Mouse (Mus musculus) lung, postnatal 10 days (tissue): ENCODE measurements around the gene Tsacc.
A peak's percentile ranks its signal among the peaks of the same experiment; 100 is the strongest.
"Not testable (repeated sequence)": the region's sequence is repeated elsewhere in the genome, so short reads cannot be mapped to it uniquely, and the experiment has no call there.

Experiments
- DNase-seq: peaks from one replicate; pipeline ENCODE4 v3.0.0; 2021

Gene Tsacc

DNA sequence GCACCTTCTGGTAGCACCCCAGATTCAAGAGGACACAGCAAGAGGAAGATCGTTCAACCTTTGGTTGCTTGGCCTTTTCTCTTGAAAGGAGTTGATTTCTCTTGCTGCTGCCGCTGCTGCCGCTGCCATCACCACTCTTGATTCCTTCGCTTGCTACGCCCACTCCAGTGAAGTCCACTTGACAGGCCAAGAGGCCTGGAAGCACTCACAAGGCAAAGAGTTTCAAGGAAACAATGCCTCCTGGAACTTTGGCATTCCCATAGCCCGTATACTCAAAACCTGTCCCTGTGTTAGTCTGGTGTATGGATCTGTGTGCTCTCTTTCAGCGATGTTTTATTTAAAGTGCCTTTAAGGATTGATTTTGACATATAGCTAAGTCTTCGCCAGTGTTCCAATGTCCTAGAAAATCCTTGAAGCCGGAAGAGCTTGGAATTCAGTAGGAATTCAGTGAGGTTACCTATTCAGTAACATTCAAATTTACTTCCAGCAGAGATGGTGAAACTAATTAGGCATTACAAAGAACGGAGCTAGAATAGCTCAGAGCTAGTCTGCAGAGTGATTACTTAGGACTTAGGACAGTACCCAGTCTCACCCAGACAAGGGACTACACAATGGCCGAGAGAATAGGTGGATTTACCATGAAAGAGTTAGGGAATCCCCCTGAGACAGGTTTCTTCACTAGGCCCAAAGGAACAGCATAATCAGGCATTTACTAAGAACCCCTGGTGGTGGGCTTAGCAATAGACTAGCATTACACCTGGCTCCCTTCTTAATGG lies 15.5 kb downstream of the Tsacc start:
- peak; percentile 68 for DNase-seq

DNA sequence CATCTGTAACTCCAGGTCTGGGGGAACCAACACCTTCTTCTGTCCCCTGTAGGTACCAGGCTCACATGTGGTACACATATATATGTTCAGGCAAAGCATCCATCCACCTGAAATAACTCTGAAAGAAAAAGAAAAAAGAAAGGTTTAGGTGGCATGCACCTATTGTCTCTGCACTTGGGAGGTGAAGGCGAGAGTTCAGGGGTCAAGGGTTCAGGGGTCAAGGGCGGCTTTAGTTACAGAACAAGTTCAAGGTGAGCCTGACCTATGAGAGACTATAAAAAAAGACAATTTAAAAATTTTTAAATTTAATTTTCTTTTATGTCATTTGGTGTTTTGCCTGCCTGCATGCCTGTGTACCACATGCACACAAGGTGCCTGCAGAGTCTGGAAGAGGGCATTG lies 16.8 kb downstream of the Tsacc start:
- DNase-seq = no peak

DNA sequence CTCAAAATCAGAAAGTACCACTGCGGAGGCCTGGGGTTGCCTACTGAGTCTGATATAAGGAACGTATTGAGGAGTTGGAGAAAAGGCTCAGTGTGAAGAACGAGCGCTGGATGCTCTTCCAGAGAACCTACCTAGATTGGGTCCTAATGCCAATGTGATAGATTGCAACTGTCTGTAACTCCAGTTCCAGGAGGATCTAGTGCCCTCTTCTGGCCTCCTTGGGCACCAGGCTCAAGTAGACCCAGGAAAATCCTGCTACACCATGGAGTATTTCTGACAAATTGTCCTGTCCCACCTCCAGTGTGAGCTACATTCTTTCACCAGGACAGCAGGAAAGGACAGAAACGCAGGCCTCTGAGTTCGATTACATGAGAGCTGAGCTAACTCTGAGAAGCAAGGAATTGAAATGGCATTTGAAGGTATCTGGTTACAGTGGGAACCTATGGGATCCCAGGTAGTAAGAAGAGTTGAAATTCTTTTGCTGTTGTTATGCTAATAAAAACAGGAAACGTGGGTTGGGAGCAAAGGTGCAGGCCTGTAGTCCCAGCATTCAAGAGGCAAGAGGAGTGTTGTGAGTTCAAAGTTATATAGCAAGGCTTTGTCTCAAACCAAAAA lies 20.2 kb downstream of the Tsacc start:
- DNase-seq = peak; percentile 45

DNA sequence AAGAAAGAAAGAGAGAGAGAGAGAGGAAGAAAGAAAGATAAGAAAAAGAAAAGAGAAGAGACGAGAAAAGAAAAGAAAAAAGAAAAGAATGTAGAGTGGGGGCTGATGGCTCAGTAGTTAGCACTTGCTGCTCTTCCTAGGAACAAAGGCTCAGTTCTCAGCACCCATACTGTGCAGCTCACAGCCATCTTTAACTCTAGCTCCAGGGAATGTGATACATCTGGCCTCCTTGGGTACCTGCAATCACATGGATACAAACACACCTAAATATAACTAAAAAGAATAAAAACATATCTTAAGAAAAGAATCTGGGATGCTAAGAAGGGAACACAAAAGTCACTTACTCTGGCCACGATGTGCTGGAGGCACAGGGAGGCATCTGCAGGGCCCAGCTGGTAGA lies 20.7 kb downstream of the Tsacc start:
- no peak for DNase-seq

DNA sequence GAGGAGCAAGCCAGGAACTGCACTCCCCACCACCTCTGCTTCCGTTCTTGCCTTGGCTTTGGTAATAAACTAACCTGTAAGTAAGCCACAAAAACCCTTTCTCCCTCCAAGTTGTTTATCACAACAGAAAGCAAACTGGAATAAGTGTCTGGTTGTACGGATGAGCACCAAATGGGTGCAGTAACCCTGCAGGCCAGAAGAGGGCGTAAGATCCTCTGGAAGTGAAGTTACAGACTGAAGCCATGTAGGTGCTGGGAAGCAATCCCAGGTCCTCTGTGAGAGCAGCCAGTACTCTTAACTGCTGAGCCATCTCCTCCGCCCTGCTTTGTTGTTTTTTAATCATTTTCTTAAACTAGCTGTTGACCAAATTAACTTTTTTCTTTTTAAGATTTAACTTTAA lies 22.8 kb downstream of the Tsacc start:
- no peak for DNase-seq

DNA sequence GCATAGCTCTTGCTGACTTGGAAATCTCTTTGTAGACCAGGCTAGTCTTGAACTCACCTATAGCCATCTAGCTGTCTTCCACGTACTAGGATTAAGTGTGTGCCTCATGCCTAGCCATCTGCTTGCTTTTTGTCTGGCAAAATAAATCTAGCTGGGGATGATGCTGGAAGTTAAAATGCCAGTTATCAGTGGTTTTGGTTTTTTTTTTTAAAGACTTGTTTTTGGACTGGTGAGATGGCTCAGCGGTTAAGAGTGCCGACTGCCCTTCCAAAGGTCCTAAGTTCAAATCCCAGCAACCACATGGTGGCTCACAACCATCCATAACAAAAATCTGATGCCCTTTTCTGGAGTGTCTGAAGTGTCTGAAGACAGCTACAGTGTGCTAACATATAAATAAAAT lies 24.9 kb downstream of the Tsacc start:
- no peak for DNase-seq

DNA sequence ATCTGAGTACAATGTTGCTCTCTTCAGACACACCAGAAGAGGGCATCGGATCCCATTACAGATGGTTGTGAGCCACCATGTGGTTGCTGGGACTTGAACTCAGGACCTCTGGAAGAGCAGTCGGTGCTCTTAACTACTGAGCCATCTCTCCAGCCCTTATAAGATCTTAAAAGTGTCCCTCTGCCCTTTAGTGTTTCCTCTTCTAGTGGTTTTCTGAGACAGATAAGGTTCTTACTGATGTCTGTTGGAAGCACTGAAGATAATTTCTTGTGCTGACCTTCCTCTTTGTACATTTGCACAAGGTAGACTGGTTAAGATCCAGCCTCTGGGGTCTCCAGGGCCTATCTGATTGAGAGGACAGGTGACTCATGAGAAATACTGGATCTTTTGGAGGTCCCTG lies 25.5 kb downstream of the Tsacc start:
- not testable (repeated sequence) for DNase-seq

DNA sequence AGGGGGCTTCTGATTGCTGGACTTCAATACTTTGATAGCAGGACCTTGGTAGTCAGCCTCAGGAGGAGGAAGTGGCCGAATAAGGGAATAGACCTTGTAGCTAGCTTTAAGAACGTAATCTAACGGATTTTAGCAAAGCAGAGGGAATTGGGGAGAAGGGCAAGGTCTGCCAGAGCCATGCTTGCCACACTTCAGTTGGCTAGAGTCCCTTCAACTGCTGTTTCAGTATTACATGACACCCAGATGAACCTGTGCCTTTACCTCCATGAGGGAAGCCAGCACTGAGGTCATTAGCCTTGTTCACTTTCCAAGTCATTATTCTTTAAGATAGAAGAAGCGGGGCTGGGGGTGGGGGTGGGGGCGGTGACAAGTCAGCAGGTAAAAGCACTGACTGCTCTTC lies 27.8 kb downstream of the Tsacc start:
- DNase-seq = no peak

DNA sequence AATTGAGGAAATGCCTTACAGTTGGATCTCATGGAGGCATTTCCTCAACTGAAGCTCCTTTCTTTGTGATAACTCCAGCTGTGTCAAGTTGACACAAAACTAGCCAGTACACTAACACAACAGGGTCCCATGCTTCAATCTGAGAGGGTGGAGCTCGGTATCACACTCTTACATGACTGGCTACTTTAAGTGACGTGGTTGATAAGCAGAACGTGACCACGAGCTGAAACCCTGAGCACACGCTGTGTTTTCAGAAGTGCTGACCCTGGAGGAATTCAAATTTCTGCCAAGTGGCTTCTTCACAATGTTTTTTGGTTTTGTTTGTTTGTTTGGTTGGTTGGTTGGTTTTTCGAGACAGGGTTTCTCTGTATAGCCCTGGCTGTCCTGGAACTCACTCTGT lies 28.8 kb downstream of the Tsacc start:
- not testable (repeated sequence) for DNase-seq

DNA sequence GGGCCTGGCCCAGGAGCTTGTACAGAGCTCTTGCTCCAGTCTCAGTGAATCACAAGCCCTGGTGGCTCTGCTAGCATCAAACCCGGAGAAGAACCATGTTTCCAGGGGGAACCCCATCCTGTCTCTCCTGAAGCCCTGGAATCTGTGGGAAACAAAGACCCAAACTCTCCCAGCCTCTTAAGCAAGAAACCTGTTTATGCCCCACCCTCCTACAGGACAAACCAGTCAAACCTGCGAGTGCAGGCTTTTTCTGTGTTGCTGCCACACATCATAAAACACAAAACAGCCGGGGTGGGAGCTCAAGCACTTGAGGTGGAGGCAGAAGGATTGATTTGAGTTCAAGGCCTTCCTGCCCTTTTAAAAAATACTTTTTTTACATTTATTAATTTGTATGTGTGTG lies 34.5 kb downstream of the Tsacc start:
- DNase-seq = no peak

DNA sequence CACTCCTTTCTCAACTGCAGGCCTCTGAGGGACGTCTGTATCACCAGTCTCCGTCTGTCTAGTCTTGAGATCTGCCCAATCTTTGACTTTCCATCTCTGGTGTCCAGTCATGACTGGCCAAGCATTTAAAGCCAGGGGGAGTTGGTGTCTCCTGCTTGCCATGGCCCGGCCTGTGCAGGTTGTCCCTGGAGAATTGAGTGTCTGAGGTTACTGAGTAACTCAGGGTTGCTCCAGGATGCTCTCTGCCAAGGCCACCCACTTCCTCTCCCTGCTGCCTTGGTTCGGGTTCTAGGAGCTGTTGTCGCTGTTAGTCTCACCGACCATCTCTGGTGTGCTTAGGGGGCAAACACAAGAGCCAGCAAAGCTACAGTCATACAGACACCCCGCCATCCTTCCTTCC lies 40.4 kb downstream of the Tsacc start:
- no peak for DNase-seq

DNA sequence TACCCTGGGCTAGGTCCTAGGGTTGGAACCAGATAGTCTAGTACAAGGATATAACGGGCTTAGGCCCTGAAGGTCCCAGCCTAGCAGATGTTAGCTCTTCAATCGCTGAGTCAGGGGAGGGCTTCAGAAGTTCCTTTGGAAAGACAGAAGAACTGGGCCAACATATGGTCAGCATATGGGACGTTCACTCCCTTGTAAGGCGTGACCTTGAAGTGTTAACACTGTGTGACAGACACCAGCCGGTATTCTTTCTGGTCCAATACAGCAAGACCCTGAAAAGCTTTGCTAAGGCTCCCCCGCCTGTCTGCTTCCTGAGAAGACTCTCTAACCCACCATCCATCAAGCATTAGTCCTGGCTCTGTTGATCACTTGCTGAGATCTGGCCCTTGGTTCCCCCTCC lies 40.8 kb downstream of the Tsacc start:
- DNase-seq = no peak

DNA sequence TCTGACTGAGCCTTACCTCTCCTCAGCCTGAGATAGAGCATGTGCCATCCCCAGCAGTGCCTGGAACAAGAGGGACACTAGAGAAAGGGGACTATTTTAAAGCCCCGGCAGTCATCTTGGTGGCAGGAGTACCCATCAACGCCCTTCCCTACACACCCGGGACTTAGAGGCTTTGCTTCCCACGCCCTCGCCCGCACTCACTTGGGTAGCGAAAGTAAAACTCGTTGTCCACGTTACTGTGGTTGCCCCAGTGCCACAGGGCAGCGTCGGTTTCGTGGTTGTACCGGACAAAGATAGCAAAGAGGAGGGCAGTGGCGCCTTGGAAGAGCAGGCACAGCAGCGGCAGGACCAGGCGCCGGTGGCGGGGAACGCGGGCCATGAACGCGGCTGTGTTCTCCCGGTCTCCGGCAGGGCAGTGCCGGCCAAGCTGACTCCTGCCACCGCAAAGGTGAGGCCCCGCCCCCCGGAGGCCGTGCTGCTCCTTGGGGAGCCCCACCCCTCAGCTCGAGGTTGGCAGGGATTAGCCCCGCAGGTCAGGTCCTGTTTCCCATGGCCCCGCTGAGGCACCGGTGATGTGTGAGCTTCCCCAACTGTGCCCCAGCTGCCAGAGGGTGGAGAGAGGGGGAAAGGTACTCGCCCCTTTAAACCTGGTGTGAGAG lies 42.4 kb downstream of the Tsacc start, which contains the start of gene Rhbg:
Rhbg (minus strand) TSS at position 442 of the 659 bp plus-strand sequence.
- DNase-seq = peak; percentile 72

DNA sequence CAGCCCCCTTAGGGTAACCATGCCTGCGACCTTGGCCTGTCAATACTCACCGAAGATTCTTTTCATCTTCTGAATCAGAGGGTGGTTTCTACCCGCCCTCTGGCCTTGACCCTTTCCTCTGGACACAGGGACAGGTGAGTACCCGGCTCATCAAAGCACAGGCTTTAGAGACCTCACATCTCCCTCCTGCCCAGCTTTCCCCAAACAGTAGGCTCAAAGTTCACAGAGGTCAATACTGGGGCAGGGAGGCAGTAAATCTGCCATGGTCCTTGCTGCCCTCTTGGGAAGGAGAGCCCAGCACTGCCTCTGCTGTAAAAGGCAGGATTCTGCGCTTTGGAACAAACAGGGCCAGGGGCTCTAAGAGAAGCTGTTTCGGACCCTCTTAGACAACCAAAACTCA lies 44.1 kb downstream of the Tsacc start:
- no peak for DNase-seq

DNA sequence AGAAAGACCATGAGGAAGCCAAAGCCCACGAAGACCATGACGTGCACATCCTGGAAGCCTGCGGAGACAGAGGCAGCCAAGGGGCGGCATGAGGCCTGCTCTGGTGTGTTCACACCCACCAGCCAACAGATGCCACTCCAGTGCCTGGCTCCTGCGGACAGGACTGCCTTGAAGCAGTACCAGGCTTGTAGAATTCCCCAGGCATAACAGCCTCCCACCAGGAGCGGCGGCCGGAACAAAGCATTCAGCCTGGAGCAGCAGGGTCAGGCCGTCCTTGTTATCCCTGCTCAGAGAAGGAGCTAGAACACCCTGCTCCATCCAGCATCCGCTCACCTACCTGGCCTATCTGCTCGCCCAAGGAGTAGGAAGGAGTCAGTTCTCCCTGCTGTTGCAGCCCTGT lies 48.4 kb downstream of the Tsacc start:
- no peak for DNase-seq

DNA sequence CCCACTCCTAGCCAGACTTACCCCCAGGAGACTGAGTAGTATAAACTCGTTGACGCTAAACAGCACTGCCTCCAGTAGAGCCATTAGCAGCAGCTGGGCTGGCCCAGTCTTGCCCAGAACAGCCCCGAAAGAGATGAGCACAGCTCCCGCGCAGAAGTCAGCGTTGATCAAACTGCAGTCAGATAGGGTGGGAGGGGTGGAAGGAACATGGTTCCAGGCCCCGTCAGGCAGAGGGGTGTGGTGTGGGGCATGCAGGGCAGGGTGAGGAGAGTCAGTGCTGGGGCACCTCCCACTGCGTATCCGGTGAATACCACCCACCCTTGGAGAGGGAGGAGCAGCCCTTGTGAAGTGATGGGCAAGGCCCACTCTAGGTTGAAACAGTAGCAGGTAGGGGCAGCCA lies 49.1 kb downstream of the Tsacc start:
- no peak for DNase-seq

DNA sequence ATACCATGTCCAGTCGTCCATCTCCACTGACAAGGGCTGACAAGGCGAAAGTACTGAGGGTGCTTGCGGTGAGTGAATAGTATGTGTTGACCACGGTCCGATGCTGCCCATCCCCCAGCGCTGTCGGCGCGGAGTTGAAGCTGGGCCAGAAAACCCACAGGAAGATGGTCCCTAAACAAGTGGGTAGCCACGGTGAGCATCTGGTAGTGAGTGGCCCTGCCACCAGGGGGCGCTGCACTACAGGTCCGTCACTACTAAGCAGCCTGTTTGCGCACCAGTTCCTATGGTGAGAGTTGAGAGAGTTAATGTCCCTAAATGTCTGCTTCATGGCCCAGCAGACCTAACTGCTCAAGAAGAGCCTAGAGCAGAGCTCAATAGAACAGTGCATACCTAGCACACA lies 51.0 kb downstream of the Tsacc start:
- DNase-seq = peak; percentile 76

DNA sequence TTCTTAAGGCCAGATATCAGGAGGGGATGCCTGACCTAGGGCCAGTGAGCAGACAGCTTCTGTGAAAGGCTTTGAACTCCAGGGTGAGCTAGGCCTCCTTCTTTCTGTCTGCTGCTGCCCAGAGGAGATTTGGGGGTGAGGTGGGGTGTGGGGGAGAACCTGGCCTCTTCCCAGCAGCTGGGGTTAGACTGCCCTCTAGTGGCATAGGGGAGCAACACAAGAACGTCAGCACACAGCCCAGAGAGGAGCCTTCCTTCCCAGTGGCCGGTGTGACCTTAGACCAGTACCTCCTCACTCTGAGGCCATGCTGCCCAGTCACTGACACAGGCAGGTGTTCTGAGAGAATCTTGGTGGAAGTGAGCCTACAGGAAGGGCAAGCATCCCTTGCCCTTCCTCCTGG lies 52.7 kb downstream of the Tsacc start:
- DNase-seq = peak; percentile 59

DNA sequence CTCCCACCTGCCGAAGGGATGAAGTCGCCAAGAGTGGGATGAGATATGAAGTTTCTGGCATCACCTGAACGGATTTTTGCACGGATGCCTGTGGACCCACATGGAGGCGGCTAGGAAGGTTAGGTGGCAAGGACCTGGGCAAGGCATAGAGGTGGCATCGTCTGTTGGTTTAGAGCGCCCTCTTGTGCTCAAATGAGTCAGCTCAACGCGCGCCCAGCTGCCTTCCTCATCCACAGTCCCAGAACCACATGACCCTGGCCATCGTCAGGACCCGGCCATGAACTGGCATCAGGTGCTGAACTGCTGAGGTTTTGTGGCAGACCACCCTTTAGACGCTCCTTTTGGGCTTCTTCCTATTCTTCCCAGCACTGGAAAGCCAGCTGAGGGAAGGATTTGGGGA lies 54.3 kb downstream of the Tsacc start:
- DNase-seq = peak; percentile 82

DNA sequence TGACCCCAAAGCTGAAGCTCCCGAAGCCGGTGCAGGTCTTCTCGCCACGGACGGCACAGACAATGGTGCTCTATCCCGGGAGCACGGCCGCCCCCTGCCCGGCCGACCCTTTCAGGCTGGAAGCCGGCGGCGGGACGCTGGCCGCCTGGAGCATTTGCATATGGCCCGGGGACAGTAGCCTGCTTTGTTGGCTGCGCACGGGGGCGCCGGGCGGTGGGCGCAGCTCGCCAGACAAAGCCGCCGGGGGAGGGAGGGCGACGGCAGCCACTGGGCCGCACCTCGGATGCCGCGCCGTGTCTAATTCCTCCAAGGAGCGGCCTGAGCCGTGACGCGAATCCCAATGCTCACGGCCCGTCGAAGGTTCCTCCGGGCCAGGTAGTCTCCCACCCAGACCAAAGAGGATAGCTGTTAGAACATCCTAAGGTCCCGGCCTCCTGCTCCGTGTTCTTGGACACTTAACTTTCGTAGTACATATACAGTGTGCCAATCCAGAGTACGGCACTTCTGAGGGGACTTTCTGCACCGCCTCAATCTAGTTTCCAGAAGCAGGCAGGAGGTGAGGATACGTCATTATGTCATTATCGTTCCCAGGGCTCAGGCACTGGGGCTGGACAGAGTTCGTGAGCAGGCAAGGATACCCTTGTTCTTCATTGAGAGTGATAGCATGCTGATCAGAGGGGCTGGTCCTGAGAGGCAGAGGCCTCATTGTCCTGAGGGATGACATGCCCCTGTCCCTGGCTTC lies 55.6 kb downstream of the Tsacc start:
- no peak for DNase-seq

DNA sequence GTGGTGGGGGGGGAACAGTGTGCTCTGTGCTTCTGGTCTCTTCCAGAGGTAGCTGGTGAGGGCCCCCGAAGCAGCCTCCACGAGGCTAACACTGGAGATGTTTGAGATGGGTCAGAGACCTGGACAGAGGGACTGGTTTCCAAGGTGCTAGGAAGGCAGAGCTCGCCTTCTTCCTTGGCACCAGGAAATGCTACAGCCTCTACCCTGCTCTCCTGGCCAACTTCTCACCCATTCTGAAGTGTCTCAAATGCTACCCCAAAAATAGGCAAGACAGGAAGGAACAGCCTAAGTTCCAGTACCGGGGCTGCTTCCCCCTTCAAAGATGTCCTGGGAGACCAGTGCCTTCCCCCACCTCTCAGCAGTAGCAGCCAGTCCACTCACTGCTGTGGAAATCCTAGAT lies 57.4 kb downstream of the Tsacc start:
- no peak for DNase-seq

DNA sequence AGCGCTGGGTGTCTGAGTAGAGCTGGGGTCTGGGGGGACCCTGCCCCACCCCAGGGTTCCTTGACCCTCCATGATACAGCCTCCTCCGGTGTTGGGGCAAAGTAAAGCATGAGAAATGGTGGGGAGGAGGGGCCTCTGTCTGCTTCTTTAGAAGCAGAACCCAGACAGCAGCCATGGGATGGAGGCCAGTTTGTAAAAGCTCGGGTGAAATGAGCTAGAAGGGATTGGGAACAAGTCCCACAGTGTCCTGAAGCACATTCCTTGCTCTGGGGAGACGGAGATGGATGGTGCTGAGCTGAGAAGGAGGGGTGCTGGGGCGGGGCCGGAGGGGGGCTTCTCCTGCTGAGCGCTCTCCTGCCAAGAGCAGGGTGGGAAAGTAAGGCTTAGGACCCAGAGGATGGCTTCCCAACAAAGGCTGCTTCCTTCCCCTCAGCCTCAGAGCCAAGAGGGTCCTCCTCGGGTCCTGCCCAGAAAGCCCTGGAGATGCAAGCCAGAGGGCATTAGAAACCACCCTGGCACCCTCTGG lies 57.9 kb downstream of the Tsacc start:
- DNase-seq = no peak

DNA sequence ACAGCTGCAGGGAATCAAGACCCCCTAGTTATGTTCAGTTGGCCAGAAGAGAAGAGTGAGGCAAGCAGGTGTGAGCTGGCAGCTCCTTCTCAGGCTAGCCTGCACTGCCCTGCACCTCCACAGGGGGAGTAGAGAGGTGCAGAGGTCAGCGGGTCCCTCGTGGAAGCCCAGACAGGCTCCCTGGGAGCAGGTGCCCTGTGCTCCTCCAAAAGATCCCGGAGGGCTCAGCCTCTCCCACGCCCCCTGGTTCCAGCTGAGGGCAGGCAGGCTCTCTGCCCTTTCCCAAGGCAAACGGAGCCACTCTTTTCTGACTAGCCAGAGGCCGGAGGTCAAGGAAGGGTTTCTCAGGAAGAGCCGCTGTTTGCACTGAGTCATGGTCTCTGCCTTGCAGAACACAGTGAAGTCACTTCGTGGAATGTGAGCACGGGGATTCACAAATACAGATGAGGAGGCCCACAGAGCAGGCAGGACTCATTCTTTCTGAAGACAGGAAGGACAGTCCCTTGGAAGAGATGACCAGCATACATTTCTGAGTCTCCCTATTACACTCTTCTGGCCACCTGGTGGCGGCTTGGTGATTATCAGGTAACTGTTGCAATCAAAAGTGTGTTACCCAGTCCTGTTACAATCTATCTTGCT lies 59.1 kb downstream of the Tsacc start:
- DNase-seq = peak; percentile 41
